Mouse (Mus musculus) erythroblast, embryonic 14.5 days (primary cell): ENCODE measurements around the gene Fmo5.

Experiments used
- GATA1 ChIP-seq: IDR thresholded peaks from 2 replicates; pipeline ENCODE4 v1.6.1; 2012; ENCODE audit warnings: low read length, inconsistent platforms, mixed read lengths
- TAL1 ChIP-seq: IDR thresholded peaks from 3 replicates; pipeline ENCODE4 v1.6.1; 2012; ENCODE audit warnings: low read length, inconsistent platforms, mixed read lengths

DNA sequence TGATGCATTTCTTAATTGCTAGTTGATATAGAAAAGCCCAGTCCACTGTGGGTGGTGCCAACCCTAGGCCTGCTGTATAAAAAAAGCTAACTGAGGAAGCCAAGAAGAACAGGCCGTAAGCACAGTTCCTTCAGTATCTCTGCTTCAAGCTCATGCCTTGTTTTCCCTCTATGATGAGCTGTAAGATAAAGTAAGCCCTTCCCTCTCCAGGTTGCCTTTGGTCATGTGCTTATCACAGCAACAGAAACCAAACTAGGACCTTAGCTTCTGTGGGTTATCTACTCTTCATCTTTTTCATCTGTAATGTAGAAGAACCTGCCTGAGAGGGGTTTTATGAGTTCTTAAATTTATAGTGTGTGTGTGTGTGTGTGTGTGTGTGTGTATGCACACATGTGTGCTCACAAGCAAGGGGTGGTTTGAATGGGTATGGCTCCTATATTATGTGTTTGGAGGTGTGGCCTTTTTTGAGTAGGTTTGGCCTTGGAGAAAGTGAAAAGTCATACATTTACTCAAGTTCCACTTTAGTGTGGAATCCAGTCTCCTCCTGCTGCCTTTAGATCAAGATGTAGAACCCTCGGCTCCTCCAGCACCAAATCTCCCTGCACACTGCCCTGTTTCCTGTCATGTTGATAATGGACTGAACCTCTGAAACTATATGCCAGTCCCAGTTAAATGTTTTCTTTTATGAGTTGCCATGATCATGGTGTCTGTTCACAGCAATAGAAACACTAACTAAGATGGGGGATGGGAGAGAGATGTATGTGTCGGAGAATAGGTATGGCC, 28.4 kb upstream of the Fmo5 start:
- TF ChIP-seq GATA1 (no peak), TAL1 (no peak)
